Mouse (Mus musculus): ENCODE results near the gene Hist2h3c1.
"Not testable (repeated sequence)": the region's sequence is repeated elsewhere in the genome, so short reads cannot be mapped to it uniquely, and the experiment has no call there.

The Hist2h3c1 gene

GRCm38 (mm10) chr3:96235836-96236235 is 10.6 kb upstream of the Hist2h3c1 start:
- DNase-seq (ENCODE audit: low spot score): no peak

GRCm38 (mm10) chr3:96236834-96237334 is 9.6 kb upstream of the Hist2h3c1 start:
- DNase-seq (ENCODE audit: low spot score): no peak

GRCm38 (mm10) chr3:96237335-96237903 is 9.1 kb upstream of the Hist2h3c1 start:
- no peak for DNase-seq (ENCODE audit: low spot score)

GRCm38 (mm10) chr3:96237904-96238511 is 8.5 kb upstream of the Hist2h3c1 start:
- no peak for DNase-seq (ENCODE audit: low spot score)

GRCm38 (mm10) chr3:96238954-96239793 is 7.3 kb upstream of the Hist2h3c1 start, which contains the start of gene Hist2h3c2:
Hist2h3c2 (minus strand) TSS chr3:96239127.
- not testable (repeated sequence) for DNase-seq (ENCODE audit: low spot score)

DNA sequence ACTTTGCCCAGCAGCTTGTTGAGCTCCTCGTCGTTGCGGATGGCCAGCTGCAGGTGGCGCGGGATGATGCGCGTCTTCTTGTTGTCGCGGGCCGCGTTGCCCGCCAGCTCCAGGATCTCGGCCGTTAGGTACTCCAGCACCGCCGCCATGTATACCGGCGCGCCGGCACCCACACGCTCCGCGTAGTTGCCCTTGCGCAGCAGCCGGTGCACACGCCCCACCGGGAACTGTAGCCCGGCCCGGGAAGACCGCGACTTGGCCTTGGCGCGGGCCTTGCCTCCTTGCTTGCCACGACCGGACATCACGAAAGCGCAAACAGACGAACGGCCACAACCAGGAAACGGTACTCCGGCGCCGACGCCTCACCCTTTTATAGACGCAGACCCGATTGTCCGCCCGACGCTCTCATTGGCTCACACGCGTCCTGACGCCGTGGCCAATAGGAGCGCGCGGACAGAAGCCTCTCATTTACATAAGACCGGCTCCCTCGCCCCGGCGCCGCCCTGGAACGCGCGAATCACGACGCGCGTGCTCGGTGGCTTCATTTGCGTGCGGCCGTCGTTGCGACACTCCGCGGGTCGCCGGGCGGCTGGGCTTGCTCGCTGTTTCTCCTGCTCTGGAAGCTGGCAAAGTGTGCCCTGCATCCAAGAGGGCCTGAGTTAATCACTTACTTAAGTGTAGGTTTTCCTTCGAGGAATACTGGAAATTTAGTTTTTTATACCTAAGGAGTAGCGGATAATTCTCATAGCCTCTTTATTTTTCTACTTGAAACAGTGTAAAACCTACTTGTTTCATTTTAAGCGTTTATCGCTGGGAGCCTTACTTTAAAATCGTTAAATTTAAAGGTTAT is 6.3 kb upstream of the Hist2h3c1 start, which contains the start of gene Hist2h2aa2:
Gene Hist2h2aa2 (minus strand): TSS at position 328 of the 850 bp plus-strand sequence.
- DNase-seq (ENCODE audit: low spot score): peak; percentile 97

GRCm38 (mm10) chr3:96240799-96241197 is 5.7 kb upstream of the Hist2h3c1 start:
- no peak for DNase-seq (ENCODE audit: low spot score)

DNA sequence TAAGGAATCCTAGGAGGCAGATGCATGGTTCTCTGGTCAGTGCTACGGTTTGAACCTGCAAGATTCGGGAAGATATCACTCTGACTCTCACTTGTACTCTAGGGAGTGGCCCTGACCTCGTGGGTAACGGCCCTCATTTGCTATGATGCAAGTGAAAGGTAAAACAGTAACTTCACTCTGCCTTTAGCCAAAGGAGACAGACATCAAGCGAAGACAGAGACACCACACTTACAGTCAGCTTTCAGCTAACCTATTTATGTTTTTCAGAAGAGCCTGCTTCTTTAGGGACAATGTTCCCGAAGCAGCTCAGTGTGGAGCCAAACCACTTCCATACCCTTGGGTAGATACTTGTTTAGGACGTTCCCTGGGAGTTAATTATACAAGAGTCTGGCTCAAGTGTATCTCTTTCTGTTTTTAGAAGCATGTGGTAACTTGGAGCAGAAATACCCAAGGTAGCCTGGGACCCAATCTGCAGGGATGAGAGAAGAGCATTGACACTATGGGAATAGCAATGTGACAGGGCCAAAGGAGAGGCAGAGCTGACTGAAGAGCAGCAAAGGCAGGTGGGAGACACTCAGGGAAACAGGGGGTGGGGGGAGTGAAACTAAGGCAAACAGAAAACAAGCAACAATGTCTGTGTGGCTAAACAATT is 2.4 kb upstream of the Hist2h3c1 start:
- no peak for DNase-seq (ENCODE audit: low spot score)

DNA sequence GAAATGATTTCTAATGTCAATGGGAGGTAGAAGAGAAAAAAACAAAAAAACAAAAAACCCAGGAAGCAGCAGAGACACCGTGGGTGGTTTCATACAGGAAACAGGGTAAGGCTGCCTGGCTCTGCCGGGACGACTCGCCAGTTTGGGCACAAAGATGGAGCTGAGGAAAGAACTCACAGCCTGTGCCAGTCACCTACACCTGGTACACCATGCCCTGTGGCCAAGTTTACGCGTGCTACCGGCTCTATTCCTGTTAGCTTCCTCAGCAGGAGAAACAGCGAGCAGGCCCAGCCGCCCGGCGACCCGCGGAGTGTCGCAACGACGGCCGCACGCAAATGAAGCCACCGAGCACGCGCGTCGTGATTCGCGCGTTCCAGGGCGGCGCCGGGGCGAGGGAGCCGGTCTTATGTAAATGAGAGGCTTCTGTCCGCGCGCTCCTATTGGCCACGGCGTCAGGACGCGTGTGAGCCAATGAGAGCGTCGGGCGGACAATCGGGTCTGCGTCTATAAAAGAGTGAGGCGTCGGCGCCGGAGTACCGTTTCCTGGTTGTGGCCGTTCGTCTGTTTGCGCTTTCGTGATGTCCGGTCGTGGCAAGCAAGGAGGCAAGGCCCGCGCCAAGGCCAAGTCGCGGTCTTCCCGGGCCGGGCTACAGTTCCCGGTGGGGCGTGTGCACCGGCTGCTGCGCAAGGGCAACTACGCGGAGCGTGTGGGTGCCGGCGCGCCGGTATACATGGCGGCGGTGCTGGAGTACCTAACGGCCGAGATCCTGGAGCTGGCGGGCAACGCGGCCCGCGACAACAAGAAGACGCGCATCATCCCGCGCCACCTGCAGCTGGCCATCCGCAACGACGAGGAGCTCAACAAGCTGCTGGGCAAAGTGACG is 1.2 kb upstream of the Hist2h3c1 start, which contains the start of gene Hist2h2aa1:
Gene Hist2h2aa1 (plus strand): TSS at position 495 of the 884 bp plus-strand sequence.
- DNase-seq (ENCODE audit: low spot score): peak; percentile 88

- DNase-seq (ENCODE audit: low spot score): not testable (repeated sequence)
Observed at GRCm38 (mm10) chr3:96246018-96246417, 467 bp upstream of the Hist2h3c1 start.

DNA sequence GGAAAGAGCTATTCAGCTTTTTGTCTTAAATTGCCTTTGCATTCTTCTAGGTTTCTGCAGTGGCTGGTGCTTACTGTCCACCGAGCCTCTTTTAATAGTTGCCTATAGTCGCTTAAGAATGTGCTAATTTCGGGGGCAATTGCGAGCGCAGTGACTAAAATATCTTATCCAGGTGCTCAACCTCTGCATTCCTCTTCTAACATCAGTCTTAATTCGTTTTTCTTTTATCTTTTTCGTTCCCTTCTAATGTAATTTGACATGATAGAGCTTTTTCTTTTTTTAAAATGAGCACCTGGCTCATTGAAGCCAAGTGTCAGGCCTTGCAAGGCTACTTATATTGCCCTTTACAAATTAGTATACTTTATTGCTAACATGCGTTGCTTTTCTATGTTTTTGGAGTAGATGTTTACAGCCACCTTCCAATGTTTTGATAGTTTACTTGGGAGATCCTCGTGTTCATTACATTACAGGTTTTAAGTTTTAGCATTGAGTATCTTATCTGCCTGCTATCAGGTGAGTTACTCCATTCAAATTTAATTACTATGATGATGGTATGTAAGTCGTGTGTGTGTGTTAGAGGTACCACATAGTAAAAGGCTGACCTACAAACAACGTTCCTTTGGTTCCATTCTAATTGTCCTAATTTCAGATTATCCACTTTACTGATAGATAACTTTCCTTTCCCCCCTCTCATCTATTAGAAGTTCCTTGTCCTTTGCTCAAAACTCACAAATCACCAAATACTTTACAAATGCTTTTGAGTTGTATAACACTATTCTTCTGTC is 1.1 kb downstream of the Hist2h3c1 start:
- DNase-seq (ENCODE audit: low spot score): no peak

DNA sequence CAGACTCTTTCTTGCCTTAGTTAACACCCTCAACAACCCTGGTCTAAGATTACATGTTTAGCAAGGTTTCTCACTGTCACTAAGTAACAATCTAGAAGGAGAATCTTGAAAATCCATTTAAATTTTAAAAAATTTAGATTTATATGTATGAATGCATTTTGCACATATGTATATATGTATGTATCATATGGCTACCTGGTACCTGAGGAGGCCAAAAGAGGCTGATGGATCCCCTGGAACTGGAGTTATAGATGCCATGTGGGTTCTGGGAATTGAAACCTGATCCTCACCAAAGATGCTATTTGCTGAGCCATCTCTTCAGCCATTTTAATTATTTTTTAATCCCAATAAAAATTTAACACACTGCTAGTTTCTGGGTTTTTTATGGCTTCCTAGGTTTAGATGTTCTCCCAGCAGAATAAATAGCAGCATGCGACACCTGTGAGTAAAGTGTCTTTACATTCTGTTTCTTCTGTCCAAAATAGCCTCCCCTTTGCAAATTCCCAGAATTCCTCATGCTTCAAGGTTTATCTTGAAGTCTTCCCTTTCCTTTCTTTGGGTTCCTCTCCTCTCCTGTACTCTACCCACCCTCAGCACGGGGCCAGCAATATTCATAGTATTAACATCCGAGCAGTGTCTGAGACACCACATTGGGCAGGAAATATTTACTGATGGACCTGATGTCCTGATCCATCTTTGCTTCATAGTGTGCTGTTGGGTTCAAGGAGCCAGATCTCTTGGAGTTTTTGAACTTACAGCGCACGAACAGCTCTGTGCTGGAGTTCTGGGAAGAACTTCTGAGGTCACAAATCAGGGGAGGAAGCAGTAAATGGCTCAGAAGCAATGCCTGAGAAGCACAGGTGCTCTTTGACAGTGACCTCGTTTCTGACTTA is 1.9 kb downstream of the Hist2h3c1 start:
- no peak for DNase-seq (ENCODE audit: low spot score)

DNA sequence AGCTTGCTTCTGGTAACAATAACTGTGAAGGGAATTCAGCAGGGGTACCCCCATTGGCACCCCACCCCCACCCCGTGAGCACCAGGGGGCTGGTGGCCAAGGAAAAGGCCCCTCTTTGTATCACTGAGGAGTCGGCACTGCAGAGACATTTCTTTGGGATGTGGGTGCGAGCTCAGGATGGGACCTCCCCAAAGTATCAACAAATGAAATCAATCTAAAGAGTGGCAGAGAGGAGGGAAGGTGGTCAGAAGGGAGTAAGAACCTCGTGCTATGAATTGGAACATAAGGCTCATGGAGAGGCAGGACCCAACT is 2.5 kb downstream of the Hist2h3c1 start:
- DNase-seq (ENCODE audit: low spot score): no peak

GRCm38 (mm10) chr3:96250890-96251289 is 4.4 kb downstream of the Hist2h3c1 start:
- DNase-seq (ENCODE audit: low spot score): no peak

DNA sequence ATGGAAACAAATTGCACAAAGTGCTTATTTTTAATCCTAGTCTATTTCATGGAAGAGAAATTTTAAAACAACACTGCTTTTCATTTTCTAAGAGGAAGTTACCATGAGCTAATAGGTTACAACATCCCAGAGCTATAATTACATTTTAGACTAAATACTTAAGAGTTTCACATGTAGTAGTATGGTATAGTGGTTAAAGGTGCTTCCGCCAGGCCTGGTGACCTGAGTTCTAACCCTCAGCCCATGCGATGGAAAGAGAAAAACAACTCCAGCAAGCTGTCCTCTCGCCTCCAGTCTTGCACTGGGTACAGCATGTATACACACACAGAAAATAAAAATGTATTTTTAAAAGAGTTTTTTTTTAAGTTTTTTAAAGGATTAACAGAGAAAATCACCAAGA is 5.3 kb downstream of the Hist2h3c1 start:
- DNase-seq (ENCODE audit: low spot score): no peak

- no peak for DNase-seq (ENCODE audit: low spot score)
Observed at GRCm38 (mm10) chr3:96254683-96255355, 8.3 kb downstream of the Hist2h3c1 start.

GRCm38 (mm10) chr3:96255926-96256593 is 9.6 kb downstream of the Hist2h3c1 start:
- DNase-seq (ENCODE audit: low spot score): no peak

Data from lung, postnatal 25 days (tissue).